Mouse (Mus musculus) neutrophil, adult 5-6 weeks (primary cell): ENCODE results near the gene Rasgef1b. TPM values are rescaled to one million over a fixed set of nuclear protein-coding genes. Genes with fewer than 3 reads are reported as not detected.
A peak's percentile ranks its signal among the peaks of the same experiment; 100 is the strongest.

Experiments
- ATAC-seq: fragments of 151-379, 151-347 bp; 2 replicates; pipeline ENCODE4 v1.8.0; 2017; ENCODE audit warnings: mild to moderate bottlenecking, moderate TSS enrichment; ENCODE audit not compliant: insufficient number of reproducible peaks, poor library complexity, low FRiP score, severe bottlenecking; ENCODE audit errors: extremely low read depth
- total RNA-seq: library from RNA; stranded (forward); fragments of 200-1000 nt; gene quantifications from 2 replicates; pipeline ENCODE4 v1.2.3, GENCODE M21; 2017

The Rasgef1b gene
- total RNA-seq, 1 experiment from 2014 or later: 48.2 TPM

- ATAC-seq: no peak
These were observed 436.5 kb downstream of the Rasgef1b start for GRCm38 (mm10) chr5:99292287-99292851.

GRCm38 (mm10) chr5:99291084-99291830 lies 437.6 kb downstream of the Rasgef1b start:
- no peak for ATAC-seq

- no peak for ATAC-seq
These were observed 440.6 kb downstream of the Rasgef1b start for GRCm38 (mm10) chr5:99288262-99288661.

- no peak for ATAC-seq
These were observed 441.1 kb downstream of the Rasgef1b start for GRCm38 (mm10) chr5:99287647-99288185.

- ATAC-seq: no peak
These were observed 442.3 kb downstream of the Rasgef1b start for GRCm38 (mm10) chr5:99286575-99286974.

GRCm38 (mm10) chr5:99286024-99286423 lies 442.8 kb downstream of the Rasgef1b start:
- ATAC-seq: no peak

- no peak for ATAC-seq
These were observed 444.5 kb downstream of the Rasgef1b start for GRCm38 (mm10) chr5:99284369-99284768.

GRCm38 (mm10) chr5:99283636-99284035 lies 445.2 kb downstream of the Rasgef1b start:
- no peak for ATAC-seq

- ATAC-seq: no peak
These were observed 448.3 kb downstream of the Rasgef1b start for GRCm38 (mm10) chr5:99280536-99280935.

GRCm38 (mm10) chr5:99279016-99279757 lies 449.7 kb downstream of the Rasgef1b start:
- ATAC-seq: no peak

GRCm38 (mm10) chr5:99278364-99278763 lies 450.5 kb downstream of the Rasgef1b start:
- 0 out of 2 replicates have a peak, but pooled peaks have one; percentile 39 for ATAC-seq

- no peak for ATAC-seq
These were observed 451.3 kb downstream of the Rasgef1b start for GRCm38 (mm10) chr5:99277536-99277935.

GRCm38 (mm10) chr5:99274119-99274563 lies 454.7 kb downstream of the Rasgef1b start:
- ATAC-seq: no peak

- no peak for ATAC-seq
These were observed 457.3 kb downstream of the Rasgef1b start for GRCm38 (mm10) chr5:99271531-99271930.

- no peak for ATAC-seq
These were observed 459.7 kb downstream of the Rasgef1b start for GRCm38 (mm10) chr5:99269131-99269530.

GRCm38 (mm10) chr5:99267338-99267737 lies 461.5 kb downstream of the Rasgef1b start:
- ATAC-seq: peak; percentile 49; the same call in 1 of the 2 replicates

- no peak for ATAC-seq
These were observed 462.6 kb downstream of the Rasgef1b start for GRCm38 (mm10) chr5:99266301-99266700.

- ATAC-seq: no peak
These were observed 466.5 kb downstream of the Rasgef1b start for GRCm38 (mm10) chr5:99262197-99262920.
